Mouse (Mus musculus) embryonic stem cell, embryonic (primary cell): ENCODE measurements around the gene a.

Experiments
- CTCF ChIA-PET, 4 experiments: fragments of 300-600 bp in 2 of 4; fragments of 350-600 bp in 2 of 4; sonication (Branson Sonifier 250); formaldehyde crosslinking; loops; one replicate each; lab custom pipeline; 2022; ENCODE audit warnings: inconsistent platforms in 2 of 4; lab: Charles Lee
- POLR2A ChIA-PET, 4 experiments: fragments of 300-600 bp in 2 of 4; fragments of 350-600 bp in 2 of 4; sonication (Branson Sonifier 250); formaldehyde crosslinking; loops; one replicate each; lab custom pipeline; 2022; ENCODE audit warnings: antibody characterized with exemption in 4 of 4, inconsistent platforms in 1 of 4; lab: Charles Lee

a gene

DNA sequence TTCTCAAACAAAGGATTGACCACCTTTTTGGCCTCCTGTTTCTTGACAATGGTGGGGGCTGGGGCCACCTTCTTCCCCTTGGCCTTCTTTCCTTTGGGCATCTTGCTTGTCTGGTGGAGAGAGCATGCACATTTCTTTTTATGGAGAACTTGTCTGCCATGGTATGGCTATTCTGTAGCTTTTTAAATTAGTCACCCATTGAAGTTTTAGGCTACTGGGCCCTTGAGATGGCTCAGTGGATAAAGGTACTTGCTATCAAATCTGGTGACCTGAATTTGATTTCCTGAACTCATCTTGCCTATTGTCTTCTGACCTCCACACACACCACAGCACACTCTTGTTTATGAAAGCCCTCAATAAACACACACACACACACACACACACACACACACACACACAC lies 21.3 kb upstream of the a start, which contains the start of gene Gm14214:
Gene Gm14214 (minus strand): TSS at position 101 of the 400 bp plus-strand sequence.
- ChIA-PET POLR2A (interaction anchor here in 1 of 4 experiments (0.6 to 1.5 kb wide), 2 partner anchors 10 to 143 kb away, joined by 3 to 4 read pairs; no protein-coding TSS in a partner anchor), CTCF (interaction anchor here in 1 of 4 experiments (1.0 kb wide), 1 partner anchor 14 kb away, joined by 3 read pairs; no protein-coding TSS in a partner anchor)

- ChIA-PET POLR2A (interaction anchor here in 2 of 4 experiments (0.7 to 1.1 kb wide), 4 partner anchors 19 to 60 kb away, joined by 3 to 6 read pairs (median 4); partner anchors contain the start of gene Raly (in 1 of the 2)), CTCF (interaction anchor here in 3 of 4 experiments (0.5 to 1.3 kb wide), 3 partner anchors 13 to 58 kb away, joined by 3 to 4 read pairs (median 4); no protein-coding TSS in a partner anchor)
Observed at GRCm38 (mm10) chr2:154771604-154772003, 19.6 kb upstream of the a start.

DNA sequence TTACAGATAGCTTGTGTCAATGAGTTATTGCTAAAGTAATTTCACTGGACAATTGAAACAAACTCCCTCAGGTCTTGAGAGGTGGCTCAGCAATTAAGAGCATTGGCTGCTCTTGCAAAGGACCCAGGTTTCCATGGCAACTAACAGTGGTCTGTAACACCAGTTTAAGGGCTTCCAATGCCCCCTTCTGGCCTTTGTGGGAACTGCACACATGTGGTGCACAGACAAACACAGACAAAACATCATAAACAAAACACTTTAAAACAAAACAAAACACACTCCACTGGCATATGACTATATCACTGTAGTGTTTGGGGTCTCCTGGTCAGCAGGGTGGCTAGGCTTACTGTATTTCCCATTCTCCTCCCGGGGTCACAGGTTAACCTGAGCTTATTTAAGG lies 17.2 kb upstream of the a start:
- POLR2A ChIA-PET, result interaction anchor here in 2 of 4 experiments (0.7 to 2.6 kb wide), 5 partner anchors 9 to 306 kb away, joined by 3 to 13 read pairs (median 6); partner anchors contain the start of gene Raly (in 2 of the 2)
- CTCF ChIA-PET, result interaction anchor here in 3 of 4 experiments (0.8 to 1.6 kb wide), 6 partner anchors 9 to 65 kb away, joined by 3 to 4 read pairs (median 4); partner anchors contain the start of gene Raly (in 1 of the 3)

- ChIA-PET CTCF (no interaction called here), POLR2A (interaction anchor here in 1 of 4 experiments (1.1 kb wide), 1 partner anchor 14 kb away, joined by 4 read pairs; the partner anchor contains the start of gene Raly)
Observed at GRCm38 (mm10) chr2:154776496-154776895, 14.7 kb upstream of the a start.

DNA sequence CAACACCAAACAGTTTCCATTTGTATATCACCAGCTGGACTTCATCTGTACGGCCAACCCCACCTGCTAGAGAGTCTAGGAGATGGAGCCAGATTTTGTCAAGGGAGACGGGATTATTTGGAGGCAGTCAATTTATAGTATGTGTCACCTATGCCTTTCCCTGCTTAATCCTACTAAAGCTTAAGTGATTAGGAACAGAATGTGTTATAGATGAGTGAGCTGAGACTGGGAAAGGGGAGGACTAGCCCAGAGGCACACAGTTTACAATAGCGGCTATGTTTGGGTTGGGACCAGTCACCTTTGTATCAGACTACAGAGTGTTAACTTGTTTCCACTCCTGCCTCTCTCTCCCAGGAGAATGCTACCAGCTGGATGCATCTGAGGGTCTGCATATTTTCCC lies 11.6 kb upstream of the a start:
- CTCF ChIA-PET, result no interaction called here
- POLR2A ChIA-PET, result interaction anchor here in 2 of 4 experiments (1.1 to 3.5 kb wide), 3 partner anchors 11 to 24 kb away, joined by 3 to 16 read pairs (median 14); partner anchors contain the start of gene Raly (in 2 of the 2)

DNA sequence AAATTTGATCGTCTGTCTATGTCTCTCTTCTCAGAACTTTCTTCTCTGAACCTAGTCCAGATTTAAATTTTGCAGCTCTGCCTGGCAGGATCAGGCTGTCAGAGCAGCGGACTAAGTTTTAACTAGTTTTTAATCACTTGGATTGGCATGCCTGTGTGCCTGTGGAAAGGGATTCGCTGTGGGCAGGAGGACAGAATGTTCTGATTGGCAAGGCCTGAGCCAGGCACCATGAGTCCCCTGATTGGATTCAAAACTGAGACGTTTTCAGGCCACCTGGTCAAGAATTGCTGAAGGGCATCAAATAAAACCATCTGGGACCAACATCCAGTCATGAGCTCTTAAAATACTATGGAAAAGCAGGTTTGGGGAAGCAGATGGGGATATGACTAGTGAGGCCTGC lies 8.8 kb upstream of the a start:
- POLR2A ChIA-PET, result interaction anchor here in 2 of 4 experiments (0.9 to 2.7 kb wide), 10 partner anchors 8 to 169 kb away, joined by 3 to 6 read pairs (median 4); partner anchors contain the start of genes 4930519P11Rik (in 1 of the 2), Raly (in 1 of the 2), Zfp341 (in 1 of the 2) and a (in 1 of the 2)
- CTCF ChIA-PET, result interaction anchor here in 1 of 4 experiments (1.2 kb wide), 1 partner anchor 8 kb away, joined by 3 read pairs; the partner anchor contains the start of gene Raly

DNA sequence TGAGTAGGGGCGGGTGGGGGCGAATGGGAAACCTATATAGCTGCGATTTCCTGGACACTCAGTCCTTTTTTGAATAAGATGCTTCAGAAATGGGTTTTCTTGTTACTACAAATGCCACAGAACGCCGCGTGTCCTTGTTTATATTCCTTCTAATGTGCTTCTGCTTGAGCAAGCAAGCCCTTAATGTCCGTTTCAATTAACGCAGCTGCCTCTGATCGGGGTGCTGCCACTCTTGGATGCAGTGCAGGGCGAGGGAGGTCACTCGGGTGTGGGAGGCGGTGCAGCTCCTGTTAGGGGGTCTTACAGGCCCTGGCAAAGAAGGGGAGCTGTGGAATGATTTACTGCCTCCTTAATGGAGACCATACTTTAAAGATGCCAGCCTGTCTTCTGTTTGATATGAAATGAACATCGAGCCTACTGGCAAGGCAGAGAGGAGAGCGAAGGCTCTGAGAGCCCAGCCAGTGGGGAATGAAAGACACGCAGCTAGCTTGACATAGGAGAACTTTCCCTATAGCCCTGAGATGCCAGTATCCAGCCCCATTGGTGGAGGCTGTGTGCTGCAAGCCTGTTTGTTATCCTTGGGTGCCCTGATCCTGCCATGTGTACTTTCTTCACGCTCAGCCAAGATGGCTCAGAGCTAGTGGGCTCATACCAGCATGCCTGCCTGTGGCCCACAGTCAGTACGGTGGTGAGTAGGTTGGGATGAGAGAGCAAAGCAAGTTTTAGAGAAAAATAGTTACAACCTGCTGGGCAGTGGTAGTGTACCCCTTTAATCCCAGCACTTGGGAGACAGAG lies 8.1 kb upstream of the a start:
- POLR2A ChIA-PET, result interaction anchor here in 2 of 4 experiments (0.6 to 2.7 kb wide), 14 partner anchors 8 to 170 kb away, joined by 3 to 6 read pairs (median 4); partner anchors contain the start of genes 4930519P11Rik (in 1 of the 2), Raly (in 1 of the 2), Zfp341 (in 1 of the 2) and a (in 1 of the 2)
- CTCF ChIA-PET, result interaction anchor here in 2 of 4 experiments (0.6 to 1.2 kb wide), 2 partner anchors 7 to 90 kb away, joined by 3 read pairs; partner anchors contain the start of gene Raly (in 1 of the 2)

GRCm38 (mm10) chr2:154785284-154785683 lies 5.9 kb upstream of the a start:
- ChIA-PET CTCF (no interaction called here), POLR2A (interaction anchor here in 2 of 4 experiments (0.5 to 2.7 kb wide), 6 partner anchors 11 to 179 kb away, joined by 3 to 6 read pairs (median 4); partner anchors contain the start of genes 4930519P11Rik (in 1 of the 2), Eif2s2 (in 1 of the 2) and Zfp341 (in 1 of the 2))

- ChIA-PET POLR2A (interaction anchor here in 3 of 4 experiments (0.7 to 1.7 kb wide), 15 partner anchors 9 to 288 kb away, joined by 3 to 6 read pairs (median 3); partner anchors contain the start of genes 4930519P11Rik (in 1 of the 3), Ahcy (in 1 of the 3), Eif2s2 (in 1 of the 3) and Zfp341 (in 1 of the 3)), CTCF (interaction anchor here in 3 of 4 experiments (0.5 to 1.6 kb wide), 5 partner anchors 12 to 599 kb away, joined by 3 to 5 read pairs (median 4); no protein-coding TSS in a partner anchor)
Observed at GRCm38 (mm10) chr2:154786187-154786586, 5.0 kb upstream of the a start.

GRCm38 (mm10) chr2:154786776-154787175 lies 4.4 kb upstream of the a start:
- POLR2A ChIA-PET, result interaction anchor here in 3 of 4 experiments (0.6 to 1.7 kb wide), 16 partner anchors 8 to 1043 kb away, joined by 3 to 6 read pairs (median 3); partner anchors contain the start of genes Ahcy (in 1 of the 3) and Eif2s2 (in 1 of the 3)
- CTCF ChIA-PET, result interaction anchor here in 3 of 4 experiments (0.6 to 1.6 kb wide), 6 partner anchors 12 to 598 kb away, joined by 3 to 6 read pairs (median 4); no protein-coding TSS in a partner anchor

DNA sequence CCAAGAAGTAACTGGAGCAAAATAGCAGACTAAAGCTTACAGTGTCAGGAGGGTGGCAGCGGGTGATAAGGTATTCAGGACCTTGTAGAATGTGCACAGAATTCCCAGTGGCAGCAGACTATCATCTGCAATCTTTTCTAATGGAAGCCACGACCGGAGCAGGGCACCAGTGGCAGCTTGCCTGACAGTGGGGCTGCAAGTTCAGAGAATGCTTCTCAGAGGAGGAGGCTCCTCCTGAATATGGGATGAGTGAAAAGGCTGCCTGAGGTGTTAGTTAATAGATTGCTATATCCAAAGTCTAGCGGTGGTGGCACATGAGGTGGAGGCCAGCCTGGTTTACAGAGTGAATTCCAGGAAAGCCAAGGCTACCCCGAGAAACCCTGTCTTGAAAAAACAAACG lies 1.8 kb upstream of the a start:
- POLR2A ChIA-PET, result interaction anchor here (0.6 to 3.2 kb wide), 15 partner anchors 9 to 1427 kb away, joined by 3 to 31 read pairs (median 11); partner anchors contain the start of gene Eif2s2 (in 2 of the 4)

GRCm38 (mm10) chr2:154789977-154790655 lies 1.1 kb upstream of the a start:
- POLR2A ChIA-PET, result interaction anchor here (0.5 to 6.4 kb wide), 137 partner anchors 7 to 1179 kb away, joined by 3 to 43 read pairs (median 4); partner anchors contain the start of genes Eif2s2 (in 3 of the 4), 4930519P11Rik (in 2 of the 4), Ahcy (in 2 of the 4) and Pxmp4 (in 2 of the 4)
- CTCF ChIA-PET, result interaction anchor here in 3 of 4 experiments (0.6 to 1.5 kb wide), 19 partner anchors 8 to 967 kb away, joined by 3 to 7 read pairs (median 4); partner anchors contain the start of genes 4930519P11Rik (in 2 of the 3), Zfp341 (in 2 of the 3) and Pxmp4 (in 1 of the 3)

More for the DNA sequence above, 1.8 kb upstream of the a start:
- CTCF ChIA-PET, result interaction anchor here in 1 of 4 experiments (0.6 kb wide), 2 partner anchors 28 to 416 kb away, joined by 5 to 9 read pairs; partner anchors contain the start of gene Cdk5rap1

GRCm38 (mm10) chr2:154791661-154792642 lies 750 bp downstream of the a start:
- ChIA-PET POLR2A (interaction anchor here in 3 of 4 experiments (0.6 to 6.4 kb wide), 42 partner anchors 8 to 590 kb away, joined by 3 to 43 read pairs (median 6); partner anchors contain the start of genes 4930519P11Rik (in 1 of the 3), Ahcy (in 1 of the 3), Eif2s2 (in 1 of the 3) and Snta1 (in 1 of the 3)), CTCF (interaction anchor here in 1 of 4 experiments (1.5 kb wide), 1 partner anchor 26 kb away, joined by 3 read pairs; no protein-coding TSS in a partner anchor)

- ChIA-PET POLR2A (interaction anchor here in 3 of 4 experiments (0.7 to 1.9 kb wide), 14 partner anchors 9 to 200 kb away, joined by 3 to 43 read pairs (median 5); partner anchors contain the start of genes Raly (in 3 of the 3), a (in 2 of the 3) and Pxmp4 (in 1 of the 3)), CTCF (interaction anchor here in 3 of 4 experiments (0.5 to 1.3 kb wide), 4 partner anchors 11 to 348 kb away, joined by 3 read pairs; no protein-coding TSS in a partner anchor)
Observed at GRCm38 (mm10) chr2:154803372-154803771, 12.2 kb downstream of the a start.

- ChIA-PET CTCF (interaction anchor here in 3 of 4 experiments (0.5 to 1.3 kb wide), 4 partner anchors 11 to 348 kb away, joined by 3 read pairs; no protein-coding TSS in a partner anchor), POLR2A (interaction anchor here in 3 of 4 experiments (0.7 to 1.9 kb wide), 14 partner anchors 8 to 200 kb away, joined by 3 to 43 read pairs (median 5); partner anchors contain the start of genes Raly (in 3 of the 3), a (in 2 of the 3) and Pxmp4 (in 1 of the 3))
Observed at GRCm38 (mm10) chr2:154803845-154804244, 12.6 kb downstream of the a start.
